Mouse (Mus musculus) bone marrow macrophage, adult 2 months (primary cell): ENCODE measurements around the gene Sh3yl1. TPM values are rescaled to one million over a fixed set of nuclear protein-coding genes. Genes with fewer than 3 reads are reported as not detected.

Source experiments
- H3K27ac ChIP-seq: 2 replicates; pipeline ENCODE4 v1.5.1; 2012; ENCODE audit warnings: low read depth, low read length; ENCODE audit not compliant: insufficient read depth
- H3K4me1 ChIP-seq: 2 replicates; pipeline ENCODE4 v1.6.1; 2012; ENCODE audit warnings: low read length; ENCODE audit not compliant: control insufficient read depth, insufficient read depth
- H3K4me3 ChIP-seq: 2 replicates; pipeline ENCODE4 v1.5.1; 2012; ENCODE audit warnings: mild to moderate bottlenecking, low read length, moderate library complexity; ENCODE audit not compliant: insufficient read depth
- CTCF ChIP-seq: IDR thresholded peaks from 2 replicates; pipeline ENCODE4 v1.5.1; 2012; ENCODE audit warnings: low read depth, mild to moderate bottlenecking, low read length, moderate library complexity
- POLR2A ChIP-seq: IDR thresholded peaks from 2 replicates; pipeline ENCODE4 v1.6.1; 2012; ENCODE audit warnings: mild to moderate bottlenecking, low read depth, low read length, borderline replicate concordance
- polyA plus RNA-seq: library from polyadenylated mRNA; stranded (reverse); fragments of >200 nt; gene quantifications from 2 replicates; pipeline ENCODE4 v1.2.4, GENCODE M21; 2012; ENCODE audit not compliant: missing spikeins, insufficient read depth, insufficient read length

Gene Sh3yl1
- polyA plus RNA-seq, result 1.0 TPM in 2 replicates

DNA sequence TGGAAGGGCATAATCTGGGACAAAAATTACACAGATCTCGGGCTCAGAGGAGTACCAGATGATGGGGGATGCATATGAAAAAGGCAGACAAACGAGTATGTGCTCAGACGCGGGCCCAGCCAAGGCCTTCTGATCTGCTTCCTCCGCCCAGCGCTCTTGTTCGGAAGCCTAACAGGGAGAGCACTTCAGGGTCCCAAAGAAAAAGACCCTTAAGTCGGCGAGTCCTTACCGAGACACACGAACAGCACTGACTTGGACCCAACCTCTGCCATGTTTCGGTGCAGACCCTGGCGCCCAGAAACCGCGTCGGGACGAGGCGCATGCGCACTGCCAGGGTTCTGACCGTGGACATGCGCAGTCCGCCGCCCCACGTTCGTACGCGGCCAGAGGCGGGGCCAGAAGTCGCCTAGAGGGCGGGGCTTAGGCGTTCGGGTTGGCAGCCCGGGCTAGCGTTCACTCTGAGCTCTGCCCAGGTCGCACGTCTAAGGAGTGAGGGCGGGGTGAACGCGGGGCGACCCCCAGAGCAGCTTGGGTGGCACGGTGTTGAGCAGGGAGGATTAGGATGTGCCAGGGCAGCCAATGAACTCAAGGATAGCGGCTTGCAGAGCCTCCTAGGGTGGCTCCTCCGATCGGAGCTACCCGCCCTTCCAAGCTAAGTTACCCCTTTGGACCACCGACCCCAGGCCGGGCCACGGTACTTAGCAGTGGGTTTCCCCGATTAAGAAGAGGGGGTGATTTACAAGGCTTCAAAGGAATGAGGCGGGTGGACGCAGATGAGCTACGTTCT is at the start of gene Sh3yl1, which contains the start of gene Acp1:
Gene Sh3yl1, plus strand, starts transcription at position 408 of the 787 bp plus-strand sequence.
Gene Acp1, minus strand, starts transcription at position 329 of the 787 bp plus-strand sequence.
- peak within 1 kb of the TSS; percentile 81 for H3K4me3 ChIP-seq
- peaks cover 6% of the 10 kb centered on the region for H3K4me1 ChIP-seq
- TF ChIP-seq POLR2A (no peak; the same call in 1 of the 2 replicates), CTCF (no peak)
- H3K27ac ChIP-seq, result peak within 1 kb of the TSS; percentile 24; the same call in 1 of the 2 replicates

DNA sequence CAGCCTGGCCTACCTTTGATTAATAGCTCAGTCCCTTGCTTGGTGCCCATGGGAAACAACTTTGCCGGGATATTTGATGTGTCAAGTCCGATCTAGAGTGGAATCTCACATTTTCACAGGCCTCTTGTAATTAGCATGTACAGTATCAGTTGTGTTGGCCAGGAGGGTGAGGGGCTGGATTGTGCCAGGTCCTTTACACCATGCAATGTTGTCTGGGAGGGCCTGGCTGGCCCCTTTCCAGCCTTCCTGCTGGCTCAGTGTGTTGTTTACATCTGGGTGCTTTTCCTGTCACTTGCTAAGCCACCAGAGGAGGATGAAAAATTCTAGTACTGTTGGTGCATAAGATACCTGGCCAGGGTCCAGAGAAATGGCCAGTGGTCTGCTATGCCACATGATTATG is 47.1 kb upstream of the Sh3yl1 start:
- H3K4me3 ChIP-seq, result no peak overlapping the region
- no peaks in the 10 kb centered on the region for H3K4me1 ChIP-seq
- H3K27ac ChIP-seq, result no peak overlapping the region
- TF ChIP-seq CTCF, result no peak
- TF ChIP-seq POLR2A, result no peak

DNA sequence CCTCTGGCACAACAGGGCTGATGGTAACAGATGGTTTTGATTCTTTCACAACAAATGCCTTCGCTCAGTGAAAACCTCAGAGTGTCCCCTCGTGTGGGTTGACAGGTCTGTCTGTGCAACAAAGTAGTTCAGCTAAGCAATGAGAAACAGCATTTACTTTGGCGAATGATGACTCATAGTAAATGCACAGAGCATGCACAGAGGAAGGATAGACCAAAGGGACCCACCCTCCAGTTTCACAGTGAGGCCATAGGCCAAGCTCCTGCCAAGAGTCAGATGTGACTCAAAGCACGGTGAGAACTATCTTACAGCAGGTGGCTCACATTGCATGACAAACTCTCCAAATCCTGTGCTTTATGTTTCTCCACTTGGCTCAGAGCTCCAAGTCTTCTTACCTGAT is 45.7 kb upstream of the Sh3yl1 start:
- Histone ChIP-seq H3K4me3 (no peak overlapping the region), H3K4me1 (no peaks in the 10 kb centered on the region), H3K27ac (no peak overlapping the region)
- TF ChIP-seq POLR2A, result no peak
- TF ChIP-seq CTCF, result no peak

DNA sequence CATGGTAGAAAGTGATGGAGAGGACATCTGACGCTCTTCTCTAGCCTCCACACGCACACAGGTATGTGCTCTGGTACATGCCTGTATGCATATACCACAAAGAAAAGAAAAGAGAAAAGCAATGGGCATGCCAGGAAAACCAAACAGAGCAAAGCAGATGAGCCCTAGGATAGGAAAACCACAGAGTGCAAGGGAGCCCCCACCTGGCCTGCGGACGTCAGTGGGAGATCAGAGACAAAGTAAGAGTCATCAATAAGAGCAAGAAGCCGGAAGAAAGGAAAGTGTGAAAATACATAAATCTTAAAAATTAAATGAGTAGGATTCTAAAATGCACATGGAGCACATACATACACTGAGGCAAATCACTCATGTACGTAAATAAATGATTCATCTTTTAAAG is 32.0 kb upstream of the Sh3yl1 start:
- Histone ChIP-seq H3K4me1 (no peaks in the 10 kb centered on the region), H3K27ac (no peak overlapping the region), H3K4me3 (no peak overlapping the region)
- TF ChIP-seq CTCF (no peak), POLR2A (no peak)

DNA sequence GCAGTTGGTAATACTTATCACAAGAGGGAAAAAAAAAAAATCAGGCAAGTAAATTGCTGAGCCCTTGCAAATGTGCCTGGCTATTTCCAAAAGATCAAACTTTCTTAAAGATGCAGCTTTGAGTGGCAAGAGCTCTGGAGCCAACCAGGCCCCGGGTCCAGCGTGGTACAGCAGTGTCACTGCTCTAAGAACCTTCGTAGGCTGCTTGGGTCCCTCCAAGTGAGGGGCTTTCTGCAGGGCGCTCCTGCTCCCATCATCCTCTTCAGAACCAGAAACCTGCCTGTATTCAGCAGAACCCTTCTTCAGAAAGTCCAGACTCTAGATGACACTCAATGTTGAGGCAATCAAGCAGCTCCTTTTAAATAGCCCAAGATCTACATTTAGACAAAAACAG is 27.9 kb upstream of the Sh3yl1 start:
- no peak overlapping the region for H3K27ac ChIP-seq
- no peak overlapping the region for H3K4me3 ChIP-seq
- H3K4me1 ChIP-seq, result no peaks in the 10 kb centered on the region
- TF ChIP-seq POLR2A (no peak), CTCF (no peak)

DNA sequence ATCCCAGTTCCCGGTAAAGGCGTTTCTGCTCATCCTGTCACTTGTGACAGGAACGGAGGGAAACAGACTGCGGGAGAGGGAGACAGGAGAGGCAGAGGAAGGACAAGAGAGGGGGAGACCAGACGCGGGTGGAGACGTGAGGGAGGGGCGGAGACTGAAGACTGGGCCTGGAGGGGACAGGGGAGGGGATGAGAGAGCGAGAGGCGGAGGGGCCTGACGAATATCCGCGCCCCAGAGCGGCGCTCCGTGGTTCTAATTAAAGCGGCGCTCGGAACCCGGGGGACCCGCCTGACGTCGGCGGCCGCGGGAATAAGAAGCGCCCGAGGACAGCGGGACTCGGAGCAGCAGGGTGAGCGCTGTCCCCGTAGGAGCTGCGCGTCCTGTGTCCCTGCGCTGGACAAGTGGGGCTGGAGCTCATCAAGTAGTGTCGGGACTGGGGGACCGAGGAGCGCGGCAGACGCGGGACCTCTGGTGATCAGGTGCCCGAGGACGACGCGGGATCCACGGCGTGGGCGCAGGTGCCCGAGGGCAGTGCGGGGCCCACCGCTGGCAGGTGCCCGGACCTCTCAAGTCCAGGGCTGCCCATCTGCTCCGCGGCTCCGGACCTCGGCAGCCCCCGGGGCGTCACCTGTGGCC is 27.4 kb upstream of the Sh3yl1 start, which contains the start of gene Alkal2:
Gene Alkal2, plus strand, starts transcription at position 337 of the 636 bp plus-strand sequence.
- peak within 1 kb of the TSS; percentile 35 for H3K4me3 ChIP-seq
- no peaks in the 10 kb centered on the region for H3K4me1 ChIP-seq
- no peak for TF ChIP-seq CTCF
- TF ChIP-seq POLR2A, result no peak
- H3K27ac ChIP-seq, result no peak within 1 kb of the TSS

DNA sequence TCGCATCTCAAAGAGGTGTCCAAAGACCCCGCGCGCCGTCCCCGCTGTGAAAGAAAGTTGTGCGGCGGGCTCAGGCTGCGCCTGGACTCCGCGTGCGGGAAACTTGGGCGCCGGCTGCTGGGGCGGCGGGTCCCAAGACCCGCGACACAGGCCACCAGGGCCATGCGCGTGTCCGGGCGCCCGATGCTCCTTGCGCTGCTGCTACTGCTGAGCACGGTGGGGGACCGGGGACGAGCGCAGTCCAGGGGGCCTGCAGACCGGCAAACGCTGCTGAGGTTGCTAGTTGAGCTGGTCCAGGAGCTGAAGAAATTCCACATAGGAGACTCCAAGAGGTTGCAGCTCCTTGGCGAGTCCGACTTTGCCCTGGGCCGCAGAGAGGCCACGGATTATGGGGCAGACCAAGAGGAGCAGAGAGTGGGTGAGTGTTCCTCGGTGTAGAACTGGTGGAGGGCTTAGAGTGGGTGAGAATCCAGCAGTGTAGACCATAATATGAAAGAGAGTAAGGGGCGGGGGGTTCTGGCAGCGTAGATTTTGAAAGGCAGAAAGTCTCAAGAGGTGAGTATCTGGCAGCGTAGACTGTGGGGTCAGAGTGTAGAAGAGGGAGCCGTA is 26.7 kb upstream of the Sh3yl1 start:
- H3K4me1 ChIP-seq, result no peaks in the 10 kb centered on the region
- TF ChIP-seq POLR2A (no peak), CTCF (no peak)
- H3K27ac ChIP-seq, result no peak overlapping the region
- peak overlapping the region; percentile 35; the same call in 1 of the 2 replicates for H3K4me3 ChIP-seq

DNA sequence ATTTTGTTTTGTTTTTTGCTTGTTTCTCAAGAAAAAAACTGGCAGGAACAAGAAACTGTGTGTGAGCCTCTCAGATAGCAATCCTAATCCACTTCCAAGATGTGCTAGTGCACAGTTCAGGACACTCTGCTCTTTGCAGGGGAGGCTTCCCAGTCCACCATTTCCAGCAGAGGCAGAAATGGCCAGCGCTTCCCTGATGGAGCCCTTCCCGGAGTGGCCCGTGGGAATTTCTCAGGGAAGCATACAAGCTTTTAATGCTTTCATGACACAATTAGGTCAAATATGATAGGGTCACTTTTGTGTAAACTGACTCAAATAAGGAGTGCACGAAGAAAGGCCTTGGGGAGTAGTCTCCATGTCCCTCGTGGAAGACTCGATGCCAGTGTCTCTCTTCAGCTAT is 25.6 kb upstream of the Sh3yl1 start:
- H3K4me1 ChIP-seq, result no peaks in the 10 kb centered on the region
- TF ChIP-seq POLR2A (no peak), CTCF (no peak)

DNA sequence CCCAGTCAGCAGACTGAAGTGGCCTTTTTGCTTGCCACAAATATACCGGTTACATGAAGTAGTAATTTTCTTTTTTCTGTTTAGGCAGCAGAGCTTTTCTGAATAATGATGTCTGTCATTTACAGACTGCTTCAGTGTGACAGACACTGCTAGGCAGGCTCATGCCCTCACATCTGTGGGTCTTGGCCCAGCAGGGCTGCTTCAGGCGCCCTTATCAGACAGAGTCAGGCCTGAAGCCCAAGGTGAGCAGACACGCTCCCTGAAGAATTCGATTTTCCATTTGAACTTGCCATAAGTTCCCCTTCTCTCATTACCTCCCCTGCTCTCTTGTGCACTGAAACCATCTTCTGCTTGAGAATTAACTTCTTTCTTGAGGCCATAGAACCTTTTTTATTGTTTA is 23.5 kb upstream of the Sh3yl1 start:
- Histone ChIP-seq H3K27ac (no peak overlapping the region), H3K4me1 (no peaks in the 10 kb centered on the region), H3K4me3 (no peak overlapping the region)
- no peak for TF ChIP-seq POLR2A
- no peak for TF ChIP-seq CTCF

More for the DNA sequence above, 25.6 kb upstream of the Sh3yl1 start:
- Histone ChIP-seq H3K27ac (no peak overlapping the region), H3K4me3 (no peak overlapping the region)
